Mouse (Mus musculus) spleen, postnatal 4 days (tissue): ENCODE results near the gene Bche.

ENCODE experiments used
- DNase-seq, 2 experiments: peaks; one replicate each; pipeline ENCODE4 v3.0.0; 2022; ENCODE audit warnings: low spot score in 2 of 2

The Bche gene

DNA sequence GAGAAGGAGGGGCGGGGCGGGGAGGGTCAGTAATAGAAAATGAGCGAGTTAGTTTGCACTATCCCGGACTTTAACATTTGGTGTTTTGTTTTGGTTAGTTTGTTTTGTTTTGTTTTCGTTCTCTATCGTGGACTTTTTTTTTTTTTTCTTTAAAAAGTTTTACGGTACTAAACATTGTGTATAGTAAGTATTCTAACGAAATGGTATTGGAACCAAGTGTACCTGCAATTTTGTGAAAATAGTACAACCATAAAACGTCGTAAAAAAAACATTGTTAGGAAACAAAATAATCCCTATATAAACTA lies at the start of gene Bche:
Gene Bche (minus strand): TSS at position 6 of the 305 bp plus-strand sequence.
- DNase-seq = no peak

DNA sequence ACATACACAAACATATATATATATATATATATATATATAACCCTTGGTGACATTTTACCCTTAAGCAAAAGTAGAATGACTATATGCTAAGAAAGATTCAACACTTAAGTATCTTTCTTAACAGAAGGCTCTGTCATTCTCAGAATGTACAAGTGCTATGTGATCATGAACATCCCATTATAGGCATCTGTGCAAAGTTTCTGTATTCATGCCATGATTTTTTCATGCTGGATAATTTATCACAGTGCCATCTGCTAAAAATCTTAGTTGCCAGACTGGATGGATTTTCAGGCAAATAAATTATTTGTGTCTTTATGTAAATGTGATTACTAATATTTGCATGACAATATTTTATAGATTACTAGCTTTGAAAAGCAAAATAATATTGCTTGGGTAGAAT lies 33.8 kb upstream of the Bche start:
- no peak for DNase-seq

DNA sequence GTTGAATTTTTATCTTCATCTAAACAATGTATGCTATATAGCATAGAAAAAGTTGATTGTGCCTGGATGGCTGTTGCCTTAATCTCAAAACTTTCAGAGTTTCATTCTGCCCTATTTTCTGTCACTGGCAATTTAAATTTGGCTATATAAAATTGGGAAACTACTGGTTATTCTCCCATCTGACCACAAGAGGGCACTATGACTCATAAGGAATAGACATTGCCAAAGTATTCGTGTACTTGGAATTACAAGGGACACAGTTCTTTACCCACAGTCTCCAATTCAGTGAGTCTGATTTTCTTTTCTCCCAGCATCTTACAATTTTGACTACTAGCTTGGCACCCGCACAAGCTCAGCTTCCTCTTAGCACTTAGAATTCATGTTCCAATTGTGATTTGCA lies 23.5 kb upstream of the Bche start:
- DNase-seq = no peak

DNA sequence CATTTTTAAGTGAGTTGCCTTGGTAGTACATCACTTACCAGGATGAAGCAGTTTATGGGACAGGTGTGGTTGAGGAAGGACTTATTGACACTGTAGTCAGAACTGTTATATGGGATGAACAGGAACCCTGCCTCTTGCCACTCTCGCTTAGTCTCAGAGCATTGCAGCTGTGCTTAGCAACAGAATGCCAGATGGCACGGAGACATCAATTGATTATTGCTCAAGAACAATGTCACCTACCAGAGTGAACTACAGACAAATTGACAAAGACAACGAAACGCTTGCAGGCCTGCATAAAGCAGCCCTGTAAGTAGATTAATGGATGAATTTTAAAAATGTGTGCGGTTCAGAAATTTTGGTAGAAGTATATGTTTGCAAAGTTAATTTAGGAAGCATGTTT lies 21.3 kb upstream of the Bche start:
- no peak for DNase-seq

DNA sequence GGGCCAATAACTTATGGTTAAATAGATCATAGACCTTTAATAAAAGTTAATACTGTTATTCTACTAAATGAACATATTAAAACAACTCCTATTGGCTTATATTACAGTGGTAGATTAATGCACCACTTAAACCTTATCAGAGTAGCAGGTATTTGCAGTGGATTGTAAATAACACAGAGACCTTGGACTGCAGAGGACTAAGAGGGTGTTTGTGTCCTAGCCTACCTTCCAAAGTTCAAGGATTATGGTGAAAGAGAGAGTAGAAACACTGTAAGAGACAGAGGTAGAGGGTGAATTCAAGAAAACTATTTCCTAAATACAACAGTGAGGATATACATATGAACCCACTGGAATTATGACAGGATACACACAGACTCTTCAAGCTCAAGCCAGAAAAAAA lies 17.5 kb upstream of the Bche start:
- no peak for DNase-seq

DNA sequence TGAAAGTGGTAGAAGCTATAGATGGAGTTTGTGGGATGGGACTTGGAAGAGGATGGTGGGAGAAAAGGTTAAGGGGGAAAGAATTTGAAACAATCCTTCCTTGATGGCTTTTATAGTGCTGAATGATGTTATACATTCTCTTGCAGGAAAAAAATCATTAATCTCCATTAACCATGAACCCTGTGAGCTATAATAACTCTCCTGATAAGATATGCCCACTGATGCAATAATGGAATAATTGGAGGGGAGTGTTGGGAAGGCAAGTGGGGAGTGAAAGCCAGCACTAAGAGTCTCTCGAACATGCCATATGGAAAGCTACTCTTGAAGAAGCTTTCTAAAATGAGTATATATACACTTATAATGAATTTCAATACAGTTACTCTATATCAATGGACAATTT lies 16.7 kb upstream of the Bche start:
- DNase-seq = no peak

DNA sequence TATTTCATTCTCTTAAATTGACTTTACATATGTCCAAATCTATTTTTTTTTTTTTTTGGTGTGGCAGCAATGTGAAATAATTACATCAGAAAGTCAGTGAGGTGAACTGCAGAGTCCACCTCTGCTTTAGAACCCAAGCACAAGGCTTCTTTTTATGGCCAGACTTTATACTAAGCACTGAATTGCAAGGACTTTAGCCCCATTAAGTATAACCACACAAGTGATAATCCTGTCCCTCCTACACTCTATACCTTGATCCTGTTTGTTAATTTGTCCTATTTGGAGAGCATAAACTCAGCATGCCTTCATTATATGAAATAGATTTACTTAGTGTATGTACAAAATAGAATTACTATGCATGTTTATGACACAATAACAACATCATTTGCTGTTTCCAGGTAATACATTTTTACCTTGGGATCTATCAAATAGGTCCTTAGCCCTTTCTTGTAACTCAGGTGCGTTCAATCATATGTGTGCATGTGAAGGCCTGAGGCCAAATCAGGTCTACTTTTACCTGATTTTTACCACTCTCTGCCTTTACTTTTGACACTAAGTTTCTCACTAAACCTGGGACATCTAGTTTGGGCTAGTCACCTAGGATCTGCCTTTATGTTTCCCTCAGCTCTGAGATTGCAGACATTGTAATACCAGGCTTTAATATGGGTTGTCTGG lies 9.5 kb upstream of the Bche start:
- no peak for DNase-seq

DNA sequence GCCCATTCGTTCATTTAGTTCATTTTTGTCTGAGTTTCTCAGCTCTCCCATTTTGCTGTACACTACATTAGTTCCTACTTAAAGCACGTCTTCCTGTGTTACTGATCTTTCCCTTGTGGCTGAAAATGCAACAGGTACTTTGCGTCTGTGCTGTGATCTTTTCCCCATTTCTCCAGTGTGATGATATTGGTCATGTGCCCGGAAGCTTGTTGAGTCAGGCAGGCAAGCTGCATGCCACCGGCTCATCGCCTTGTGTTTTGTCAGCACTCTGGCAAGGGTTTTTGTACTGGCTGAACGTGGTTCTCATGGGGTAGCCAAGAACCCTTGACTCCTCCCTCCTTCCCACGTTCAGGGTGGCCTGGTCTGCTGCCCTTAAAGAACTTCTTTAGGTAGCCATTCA lies 1.7 kb upstream of the Bche start:
- DNase-seq = no peak

DNA sequence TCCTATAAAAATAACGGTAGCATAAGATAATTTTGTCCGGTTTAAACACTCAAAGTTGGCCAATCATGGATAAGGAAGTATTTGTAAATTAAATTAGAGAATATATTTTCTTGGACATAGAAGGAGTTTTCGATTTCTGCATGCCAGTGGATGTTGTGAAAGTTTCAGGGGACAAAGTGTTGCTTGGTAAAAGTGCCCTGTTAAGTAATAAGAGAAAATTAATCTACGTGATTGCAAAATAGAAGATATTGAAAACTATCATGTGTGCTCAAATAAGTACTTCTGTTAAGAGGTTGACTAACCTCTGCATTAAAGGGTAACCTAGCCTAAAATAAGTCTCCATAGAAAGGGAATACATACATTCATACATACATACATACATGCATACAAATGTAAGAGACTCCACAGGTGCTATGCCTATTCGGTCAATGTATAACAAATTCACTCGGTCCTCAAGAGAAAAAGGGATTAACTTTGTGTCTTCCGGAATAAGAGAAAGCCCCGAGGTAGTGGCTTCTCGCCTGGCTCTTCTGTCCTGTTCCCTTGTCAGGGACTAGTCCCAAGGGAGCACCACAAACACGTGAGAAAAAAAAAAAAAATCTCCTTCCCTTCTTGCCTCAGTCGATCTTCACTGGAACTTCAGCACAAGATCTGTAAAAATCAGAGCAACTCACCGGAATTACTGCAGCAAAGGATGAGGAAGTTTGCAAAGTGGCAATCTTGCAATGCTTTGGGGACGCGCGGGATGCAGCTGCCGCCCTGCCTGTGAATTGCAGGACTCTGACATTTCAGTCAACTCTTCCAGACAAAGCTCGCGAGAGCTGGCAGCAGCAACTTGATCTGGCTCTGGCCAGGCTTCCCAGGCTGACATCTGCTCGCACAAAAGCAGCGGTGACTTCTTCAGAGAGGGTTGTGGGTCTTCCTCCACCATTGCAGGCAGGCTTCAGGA lies 480 bp downstream of the Bche start:
- DNase-seq = no peak

DNA sequence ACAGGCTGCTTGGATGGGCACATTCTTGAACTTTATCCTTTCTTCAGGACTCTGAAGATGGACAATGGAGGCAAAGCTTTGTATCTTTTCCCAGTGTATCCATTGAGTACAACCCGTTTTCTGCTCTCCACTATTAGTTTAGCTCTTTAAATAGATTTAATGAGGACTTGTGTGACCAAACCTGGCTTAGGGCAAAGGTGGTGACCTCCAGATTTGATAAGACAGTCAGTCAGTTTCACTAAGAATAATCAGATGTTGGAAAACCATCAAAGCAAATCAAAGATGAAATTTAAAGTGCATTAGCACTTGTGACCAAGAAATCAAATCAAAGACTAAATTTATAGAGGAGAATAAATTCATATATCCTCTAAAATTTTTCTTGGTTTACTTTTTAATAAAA lies 1.7 kb downstream of the Bche start:
- DNase-seq = no peak

DNA sequence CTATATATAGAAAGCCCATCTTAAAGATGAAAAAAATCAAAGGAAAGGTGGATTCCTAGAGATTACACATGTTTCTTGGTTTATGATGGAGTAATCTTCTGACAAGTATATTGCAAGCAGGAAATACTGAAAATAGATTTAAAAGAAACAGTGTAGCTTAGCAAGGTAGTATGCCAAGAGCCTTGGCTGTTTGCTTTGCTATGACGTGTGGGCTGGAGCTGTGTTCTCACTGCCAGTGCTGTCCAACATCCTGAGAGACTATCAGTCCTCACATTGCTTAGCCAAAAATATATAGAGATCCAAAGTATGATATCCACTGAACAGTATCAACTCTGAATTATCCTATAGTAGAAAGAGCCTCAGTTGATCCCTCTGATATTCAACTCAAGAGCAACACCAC lies 9.3 kb downstream of the Bche start:
- DNase-seq = no peak

DNA sequence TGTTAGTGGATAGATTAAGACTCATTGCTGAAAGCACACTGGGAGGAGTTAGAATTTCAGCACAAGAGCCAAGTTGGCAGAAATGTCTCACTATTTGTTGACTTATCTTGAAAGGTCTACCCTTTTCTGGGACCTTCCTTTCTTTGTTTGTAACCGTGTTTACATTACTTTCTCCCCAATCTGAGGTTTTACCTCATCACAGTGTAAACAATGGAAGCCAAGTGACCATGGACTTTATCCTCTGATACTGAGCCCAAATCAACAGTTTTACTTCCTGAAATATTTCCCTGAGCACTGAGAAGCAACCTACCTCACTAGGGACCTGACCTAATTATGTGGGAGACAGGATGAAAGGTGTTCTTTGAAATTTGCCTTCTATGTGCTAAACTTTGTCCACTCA lies 34.9 kb downstream of the Bche start:
- no peak for DNase-seq

DNA sequence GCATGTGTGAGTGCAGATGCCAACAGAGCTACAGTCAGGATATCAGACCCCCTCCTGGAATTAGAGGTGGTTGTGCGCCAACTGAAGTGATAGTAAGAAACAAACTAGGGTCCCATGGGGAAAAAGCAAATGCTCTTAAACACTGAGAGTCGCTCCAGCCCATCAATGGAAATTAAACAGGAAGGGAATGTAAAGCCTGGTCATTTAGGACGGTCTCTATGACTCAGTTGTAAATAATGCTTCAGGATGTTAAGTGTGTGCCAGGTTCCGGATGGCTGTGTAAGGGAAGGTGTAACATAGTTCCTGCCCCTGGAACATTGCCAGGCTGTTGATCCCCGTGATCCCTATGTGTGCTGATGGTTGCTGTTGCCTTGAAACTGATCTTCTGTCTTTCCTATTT lies 40.0 kb downstream of the Bche start:
- no peak for DNase-seq

DNA sequence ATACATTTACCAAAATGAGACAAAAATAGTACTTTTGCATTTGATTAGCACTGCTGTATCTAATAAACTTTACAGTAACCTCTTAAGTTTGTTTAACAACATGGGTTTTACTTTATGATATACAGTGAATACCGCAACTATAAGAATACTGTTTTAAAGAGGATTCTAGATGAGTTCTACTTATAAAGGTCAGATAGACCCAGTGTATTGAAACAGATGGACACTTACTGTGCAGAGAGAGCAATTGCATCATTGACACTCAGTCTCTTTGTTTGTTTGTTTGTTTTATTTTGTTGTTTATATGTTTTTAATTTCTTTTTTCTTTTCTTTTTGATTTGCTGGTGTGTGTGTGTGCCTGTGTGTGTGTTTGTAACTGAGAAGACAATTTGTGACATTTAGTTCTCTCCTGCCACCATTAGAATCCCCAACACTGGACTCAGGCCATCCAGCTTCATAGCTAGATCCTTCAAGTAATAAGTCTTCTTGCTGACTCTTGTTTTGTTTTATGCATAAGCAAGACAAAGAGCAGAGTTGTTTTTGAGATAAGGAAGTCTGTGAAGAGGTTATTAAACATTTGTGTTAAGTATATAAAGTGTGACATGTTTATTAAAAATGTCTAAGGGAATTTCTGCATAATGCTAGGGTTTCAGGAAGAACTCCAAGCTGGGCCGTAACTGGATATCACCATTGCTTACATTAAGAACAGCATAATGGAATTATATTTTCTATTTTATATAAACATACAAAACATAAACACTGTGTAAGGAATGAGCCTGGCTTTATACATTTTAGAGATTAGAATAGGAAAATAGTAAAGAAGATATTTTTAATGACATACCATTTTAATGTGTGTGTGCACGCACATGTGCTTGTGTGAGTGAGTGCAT lies 40.7 kb downstream of the Bche start:
- DNase-seq = no peak

DNA sequence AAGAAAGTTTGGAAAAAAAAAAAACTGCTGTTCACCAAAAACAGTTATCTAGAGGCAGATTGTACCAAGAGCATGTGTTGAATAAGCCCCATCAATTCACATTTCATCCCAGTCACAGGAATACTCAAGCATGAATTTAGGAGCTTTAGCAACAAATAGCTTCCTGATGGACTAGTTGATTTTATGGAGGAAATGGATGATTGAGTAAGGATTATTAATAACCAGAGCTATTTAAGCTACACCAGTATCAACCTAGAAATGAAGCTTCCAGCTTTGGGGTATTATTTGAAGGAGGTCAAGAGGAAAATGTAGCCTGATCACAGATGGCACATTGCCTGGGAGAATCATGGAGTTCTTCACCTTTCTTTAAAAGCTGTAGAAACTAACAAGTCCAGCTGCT lies 57.9 kb downstream of the Bche start:
- no peak for DNase-seq

DNA sequence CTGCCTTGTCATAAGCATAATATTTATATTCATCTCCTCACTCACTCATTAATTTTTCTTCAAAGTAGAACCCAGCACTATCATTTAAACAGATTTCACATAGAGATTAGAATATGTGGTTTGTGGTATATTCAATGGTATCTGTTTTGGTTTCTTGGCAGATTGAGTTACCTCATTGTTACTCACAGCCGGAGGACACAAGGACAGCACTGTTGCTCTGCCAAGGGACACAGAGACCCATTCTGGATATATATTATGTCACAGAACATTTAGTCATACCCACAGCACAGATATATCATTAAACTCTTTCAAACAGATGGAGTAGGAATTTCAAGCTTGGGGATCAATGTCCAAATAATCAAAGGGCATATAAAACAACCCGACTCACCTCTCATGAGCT lies 61.2 kb downstream of the Bche start:
- DNase-seq = no peak

DNA sequence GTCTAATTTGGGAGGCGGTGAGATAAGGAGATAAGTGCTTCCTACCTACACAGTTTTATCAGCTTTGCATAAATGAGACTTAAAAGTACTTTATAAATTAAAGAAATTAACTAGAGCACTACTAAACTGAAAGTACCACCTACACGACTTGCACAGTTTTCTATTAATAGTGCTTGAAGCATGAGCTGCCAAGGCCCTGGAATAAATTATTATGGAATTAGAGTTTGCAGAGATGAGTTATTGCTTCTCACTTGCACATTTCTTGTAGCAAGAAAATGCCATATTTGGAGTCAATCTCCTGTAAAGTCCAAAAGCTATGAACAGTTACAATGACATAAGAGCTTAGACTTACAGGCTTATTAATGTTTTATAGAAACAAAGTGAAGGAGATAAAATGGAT lies 96.8 kb downstream of the Bche start:
- DNase-seq = no peak

DNA sequence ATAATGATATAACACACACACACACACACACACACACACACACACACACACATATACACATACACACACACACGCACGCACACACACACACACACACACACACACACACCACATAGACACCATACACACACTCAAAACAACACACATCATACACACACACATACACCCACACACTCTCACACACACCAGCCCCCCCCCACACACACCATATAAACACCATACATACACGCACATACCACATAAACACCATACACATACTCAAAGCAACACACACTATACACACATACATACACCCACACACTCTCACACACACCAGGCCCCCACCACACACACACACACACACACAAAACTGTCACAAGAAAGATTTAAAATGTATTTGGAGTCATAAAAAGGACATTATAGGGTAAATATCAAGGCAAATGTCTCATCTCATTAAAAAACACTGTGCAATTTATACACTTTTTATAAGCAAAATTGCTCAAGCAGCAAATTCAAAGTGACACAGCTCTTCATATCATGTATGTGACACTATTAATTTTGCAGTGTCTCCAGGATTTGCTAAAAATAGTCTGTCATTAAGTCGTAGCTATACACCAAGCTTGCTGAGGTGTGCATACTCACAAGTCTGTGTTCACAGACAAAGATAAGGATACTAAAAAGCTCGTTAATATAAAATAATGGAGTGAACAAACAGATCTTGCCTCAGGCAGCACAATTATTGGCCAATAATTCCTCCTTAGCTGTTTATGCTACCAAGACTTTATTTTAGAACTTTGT lies 116.3 kb downstream of the Bche start:
- DNase-seq = no peak
